Mouse (Mus musculus): ENCODE results near the gene Mrpl23.

DNA sequence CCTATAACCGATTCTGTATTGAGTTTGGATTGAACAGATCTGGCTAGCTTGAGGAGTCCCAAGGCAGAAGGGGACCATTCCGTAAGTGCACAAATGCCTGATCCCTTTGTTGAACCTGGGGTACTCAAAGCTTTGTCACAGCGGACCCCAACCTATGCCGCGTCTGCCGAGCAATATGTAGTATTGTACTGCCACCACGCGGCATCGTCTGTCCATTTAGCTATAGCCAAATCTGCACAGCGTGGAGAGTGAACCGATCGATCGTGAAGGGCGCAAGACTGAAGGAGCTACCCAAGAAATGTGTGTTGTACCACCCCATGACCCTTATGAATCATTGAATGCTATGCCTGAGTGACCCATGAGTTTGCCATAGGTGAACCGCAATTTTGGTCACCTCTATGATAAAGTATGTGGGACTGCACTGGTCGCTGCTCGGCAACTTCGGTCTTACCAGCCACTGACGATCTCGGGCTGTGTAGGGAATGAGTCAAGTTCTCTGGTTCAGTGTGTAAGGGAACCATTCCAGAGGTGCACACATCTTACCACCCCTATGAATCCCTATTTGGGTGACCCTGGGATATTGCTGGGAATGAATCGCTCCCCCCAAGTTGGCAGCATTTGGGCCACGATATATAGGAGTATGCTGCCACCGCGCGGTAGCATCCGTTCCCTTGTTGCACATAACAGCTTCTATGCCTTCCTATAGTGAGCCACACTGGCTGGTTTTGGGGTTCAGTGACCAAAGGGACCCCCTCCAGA lies 47.8 kb downstream of the Mrpl23 start:
- TF ChIP-seq CTCF (IDR thresholded peaks at IDR 0.05; ENCODE audit: low read depth, low read length) (peak; percentile 52), POLR2A (IDR thresholded peaks at IDR 0.05; ENCODE audit: insufficient read depth, low read length) (no peak), EP300 (IDR thresholded peaks at IDR 0.05; ENCODE audit: insufficient read depth, low read depth, low read length) (no peak)
